Mouse (Mus musculus) C2C12 (cell line): ENCODE data around the gene Zfp418. TPM values are rescaled to one million over a fixed set of nuclear protein-coding genes. Genes with fewer than 3 reads are reported as not detected.
"Not testable (repeated sequence)": the region's sequence is repeated elsewhere in the genome, so short reads cannot be mapped to it uniquely, and the experiment has no call there.

Source experiments
- H3K27me3 ChIP-seq: one replicate; pipeline ENCODE4 v1.6.1; 2011; ENCODE audit not compliant: control insufficient read depth, insufficient read depth, insufficient read length
- H3K36me3 ChIP-seq: one replicate; pipeline ENCODE4 v1.6.1; 2011; ENCODE audit not compliant: control insufficient read depth, insufficient read depth
- H3K4me3 ChIP-seq: one replicate; pipeline ENCODE4 v1.5.1; 2011; ENCODE audit warnings: mild to moderate bottlenecking, control low read depth; ENCODE audit not compliant: poor library complexity, insufficient read depth, severe bottlenecking
- H3K79me2 ChIP-seq: one replicate; pipeline ENCODE4 v1.6.1; 2011; ENCODE audit not compliant: control insufficient read depth, insufficient read depth
- H3K79me3 ChIP-seq: one replicate; pipeline ENCODE4 v1.6.1; 2011; ENCODE audit warnings: low read depth, control low read depth
- H3ac ChIP-seq: one replicate; pipeline ENCODE3; 2011; ENCODE audit warnings: low read depth; ENCODE audit not compliant: control insufficient read depth, insufficient read length
- CEBPB ChIP-seq: IDR thresholded peaks from one replicate; pipeline ENCODE4 v1.6.1; 2011; ENCODE audit warnings: low read depth, mild to moderate bottlenecking, control low read depth, moderate library complexity
- CTCF ChIP-seq: IDR thresholded peaks from one replicate; pipeline ENCODE4 v1.5.1; 2011; ENCODE audit not compliant: control insufficient read depth, insufficient read depth, insufficient read length
- FOSL1 ChIP-seq: IDR thresholded peaks from one replicate; pipeline ENCODE4 v1.8.0; 2011; ENCODE audit warnings: mild to moderate bottlenecking, low read length; ENCODE audit not compliant: poor library complexity, insufficient read depth, severe bottlenecking
- MAX ChIP-seq: IDR thresholded peaks from one replicate; pipeline ENCODE4 v1.6.1; 2011; ENCODE audit warnings: mild to moderate bottlenecking, control low read depth
- MYOD1 ChIP-seq: IDR thresholded peaks from one replicate; pipeline ENCODE4 v1.6.1; 2011; ENCODE audit warnings: low read depth; ENCODE audit not compliant: control insufficient read depth, insufficient read length
- MYOG ChIP-seq: IDR thresholded peaks from one replicate; pipeline ENCODE4 v1.6.1; 2011; ENCODE audit not compliant: control insufficient read depth, insufficient read length; ENCODE audit errors: extremely low read depth
- USF1 ChIP-seq: IDR thresholded peaks from one replicate; pipeline ENCODE4 v1.6.1; 2011; ENCODE audit warnings: low read depth, mild to moderate bottlenecking, control low read depth, moderate library complexity
- polyA plus RNA-seq: library from polyadenylated mRNA; unstranded; fragments of >200 nt; fragmentation: generic; extraction: Trizol; gene quantifications from one replicate; pipeline ENCODE4 v1.2.1, GENCODE M21; 2012; ENCODE audit warnings: missing spikeins

Gene Zfp418
- polyA plus RNA-seq, 1 experiment = 0.49 TPM

- H3K4me3 ChIP-seq = no peak overlapping the region
- TF ChIP-seq CEBPB (no peak), CTCF (no peak), MYOD1 (no peak), FOSL1 (no peak), MAX (no peak), USF1 (no peak), MYOG (no peak)
Observed at GRCm38 (mm10) chr7:7144215-7144614, 26.9 kb upstream of the Zfp418 start.

GRCm38 (mm10) chr7:7145991-7146608, 25.0 kb upstream of the Zfp418 start:
- H3ac ChIP-seq = no peak overlapping the region
- no peak overlapping the region for H3K4me3 ChIP-seq
- H3K27me3 ChIP-seq = no peaks in the 10 kb centered on the region
- no peaks in the 10 kb centered on the region for H3K36me3 ChIP-seq
- no peaks in the 10 kb centered on the region for H3K79me3 ChIP-seq
- no peak for TF ChIP-seq USF1
- no peak for TF ChIP-seq CTCF
- TF ChIP-seq MAX = no peak
- no peak for TF ChIP-seq MYOG
- no peak for TF ChIP-seq MYOD1
- no peak for TF ChIP-seq FOSL1
- no peak for TF ChIP-seq CEBPB
- no peaks in the 10 kb centered on the region for H3K79me2 ChIP-seq

More at GRCm38 (mm10) chr7:7144215-7144614, 26.9 kb upstream of the Zfp418 start:
- H3K79me3 ChIP-seq = no peaks in the 10 kb centered on the region
- H3K36me3 ChIP-seq = no peaks in the 10 kb centered on the region
- H3K79me2 ChIP-seq = no peaks in the 10 kb centered on the region
- H3K27me3 ChIP-seq = no peaks in the 10 kb centered on the region
- no peak overlapping the region for H3ac ChIP-seq

GRCm38 (mm10) chr7:7185897-7186296, 14.8 kb downstream of the Zfp418 start:
- no peaks in the 10 kb centered on the region for H3K79me2 ChIP-seq
- no peak overlapping the region for H3ac ChIP-seq
- H3K79me3 ChIP-seq = no peaks in the 10 kb centered on the region
- no peaks in the 10 kb centered on the region for H3K36me3 ChIP-seq
- H3K27me3 ChIP-seq = no peaks in the 10 kb centered on the region
- no peak overlapping the region for H3K4me3 ChIP-seq
- TF ChIP-seq MYOD1 (no peak), USF1 (no peak), MAX (no peak), CEBPB (no peak), CTCF (no peak), FOSL1 (no peak), MYOG (no peak)

- no peak overlapping the region for H3ac ChIP-seq
- H3K4me3 ChIP-seq = no peak overlapping the region
- no peak for TF ChIP-seq CEBPB
- TF ChIP-seq MYOD1 = no peak
- TF ChIP-seq USF1 = no peak
- no peak for TF ChIP-seq FOSL1
- TF ChIP-seq MYOG = no peak
- no peak for TF ChIP-seq CTCF
- no peak for TF ChIP-seq MAX
Observed at GRCm38 (mm10) chr7:7187417-7188190, 16.5 kb downstream of the Zfp418 start.

GRCm38 (mm10) chr7:7188191-7188942, 17.2 kb downstream of the Zfp418 start:
- H3ac ChIP-seq = no peak overlapping the region
- H3K36me3 ChIP-seq = no peaks in the 10 kb centered on the region
- no peaks in the 10 kb centered on the region for H3K79me3 ChIP-seq
- TF ChIP-seq MYOD1 = no peak
- peak; percentile 92 for TF ChIP-seq CTCF
- H3K4me3 ChIP-seq = peak overlapping the region; percentile 7
- H3K79me2 ChIP-seq = no peaks in the 10 kb centered on the region
- H3K27me3 ChIP-seq = no peaks in the 10 kb centered on the region

More at GRCm38 (mm10) chr7:7187417-7188190, 16.5 kb downstream of the Zfp418 start:
- H3K79me2 ChIP-seq = no peaks in the 10 kb centered on the region
- no peaks in the 10 kb centered on the region for H3K27me3 ChIP-seq
- no peaks in the 10 kb centered on the region for H3K36me3 ChIP-seq
- no peaks in the 10 kb centered on the region for H3K79me3 ChIP-seq

- not testable (repeated sequence) for H3K36me3 ChIP-seq, H3K27me3 ChIP-seq, H3K79me3 ChIP-seq, H3K79me2 ChIP-seq, H3ac ChIP-seq
- H3K4me3 ChIP-seq = peak within 1 kb of the TSS; percentile 41
Observed at GRCm38 (mm10) chr7:7209313-7210151, 38.4 kb downstream of the Zfp418 start, which contains the start of gene Zfp772. TSS of gene Zfp772 (minus strand) at chr7:7209998.
